Mouse (Mus musculus) brain, embryonic 14.5 days (tissue): ENCODE data around the gene Tgfbr1.

Experiments used
- CTCF ChIP-seq: fragments of 200-500 bp; IDR thresholded peaks from 2 replicates; pipeline ENCODE4 v1.5.1; 2012; ENCODE audit warnings: inconsistent platforms, mild to moderate bottlenecking, moderate library complexity, borderline replicate concordance; ENCODE audit not compliant: insufficient read depth, insufficient read length; ENCODE audit errors: extremely low read depth
- POLR2A ChIP-seq: fragments of 200-500 bp; IDR thresholded peaks from 2 replicates; pipeline ENCODE4 v1.6.1; 2012; ENCODE audit warnings: mild to moderate bottlenecking, inconsistent platforms, borderline replicate concordance; ENCODE audit not compliant: poor library complexity, insufficient read depth, insufficient read length, severe bottlenecking; ENCODE audit errors: extremely low read depth

GRCm38 (mm10) chr4:47382426-47382825 lies 29.4 kb downstream of the Tgfbr1 start:
- no peak for TF ChIP-seq CTCF
- no peak for TF ChIP-seq POLR2A
